Mouse (Mus musculus) forebrain, postnatal 0 days (tissue): ENCODE data around the gene Stc2. TPM values are rescaled to one million over a fixed set of nuclear protein-coding genes. Genes with fewer than 3 reads are reported as not detected.
A peak's percentile ranks its signal among the peaks of the same experiment; 100 is the strongest.

ENCODE experiments used
- ATAC-seq: fragments of 200-750 bp; cut with Nextera tagmentation; 2 replicates; pipeline ENCODE4 v1.8.0; 2017; ENCODE audit warnings: mild to moderate bottlenecking, moderate library complexity
- DNase-seq: peaks from one replicate; pipeline ENCODE4 v3.0.0-alpha.2; 2015
- H3K27ac ChIP-seq: fragments of 300-500 bp; sonication (generic); 2 replicates; pipeline ENCODE4 v1.5.1; 2014; ENCODE audit warnings: low read depth, mild to moderate bottlenecking, antibody characterized with exemption, low read length, moderate library complexity, mixed read lengths
- H3K27me3 ChIP-seq: fragments of 300-500 bp; sonication (generic); 2 replicates; pipeline ENCODE4 v1.6.1; 2014; ENCODE audit warnings: mild to moderate bottlenecking, low read length, mixed read lengths; ENCODE audit not compliant: insufficient read depth
- H3K36me3 ChIP-seq: fragments of 300-500 bp; sonication (generic); 2 replicates; pipeline ENCODE4 v1.6.1; 2014; ENCODE audit warnings: mild to moderate bottlenecking, moderate library complexity; ENCODE audit not compliant: insufficient read depth
- H3K4me1 ChIP-seq: fragments of 300-500 bp; sonication (generic); 2 replicates; pipeline ENCODE4 v1.6.1; 2014; ENCODE audit warnings: antibody characterized with exemption; ENCODE audit not compliant: insufficient read depth
- H3K4me2 ChIP-seq: fragments of 300-500 bp; sonication (generic); 2 replicates; pipeline ENCODE4 v1.6.1; 2014; ENCODE audit warnings: low read depth, mild to moderate bottlenecking, moderate library complexity
- H3K4me3 ChIP-seq: fragments of 300-500 bp; sonication (generic); 2 replicates; pipeline ENCODE4 v1.5.1; 2014; ENCODE audit warnings: low read depth, low read length, mixed read lengths
- H3K9ac ChIP-seq: fragments of 300-500 bp; sonication (generic); 2 replicates; pipeline ENCODE4 v1.6.1; 2014; ENCODE audit warnings: mild to moderate bottlenecking
- H3K9me3 ChIP-seq: fragments of 300-500 bp; sonication (generic); 2 replicates; pipeline ENCODE4 v1.6.1; 2016; ENCODE audit warnings: low read length
- CTCF ChIP-seq: sonication (generic); IDR thresholded peaks from 2 replicates; pipeline ENCODE4 v1.5.1; 2016; ENCODE audit warnings: antibody characterized with exemption, control low read depth, low read depth
- WGBS: fragments of 180-500 bp; shearing (Covaris S2); extraction: QIAGEN DNeasy Blood & Tissue Kit; methylation state at CpG from one replicate; pipeline ENCODE4 v1.1.7; 2014; 5-methylcytosine and 5-hydroxymethylcytosine counted together
- polyA plus RNA-seq: library from polyadenylated mRNA; unstranded; fragments of >200 nt; fragmentation: Nextera tagmentation; extraction: Ambion mirVana; gene quantifications from 2 replicates; pipeline ENCODE4 v1.2.1, GENCODE M21; 2015
- total RNA-seq: library from RNA; depleted of rRNA; stranded (reverse); fragments of >200 nt; gene quantifications from 2 replicates; pipeline ENCODE4 v1.2.3, GENCODE M21; 2014

Gene Stc2
- total and polyA plus RNA-seq, 2 experiments from 2014 or later, result 1.3 to 4.7 TPM

- ATAC-seq, result no peak
- peaks cover 15% of the 10 kb centered on the region for H3K27me3 ChIP-seq
These were observed 2.3 kb upstream of the Stc2 start for GRCm38 (mm10) chr11:31372206-31372605.

GRCm38 (mm10) chr11:31371256-31371838, 1.5 kb upstream of the Stc2 start:
- no peaks in the 10 kb centered on the region for H3K9me3 ChIP-seq
- H3K4me2 ChIP-seq, result peak overlapping the region; percentile 98
- H3K9ac ChIP-seq, result 0 out of 2 replicates have a peak overlapping the region, but pooled peaks have one; percentile 10
- DNase-seq, result no peak
- H3K4me3 ChIP-seq, result peak overlapping the region; percentile 52
- ATAC-seq, result no peak
- 4% methylated on average over 39 of the region's 39 CpGs for WGBS
- TF ChIP-seq CTCF, result no peak
- H3K27me3 ChIP-seq, result peaks cover 15% of the 10 kb centered on the region
- H3K27ac ChIP-seq, result no peak overlapping the region
- H3K36me3 ChIP-seq, result no peaks in the 10 kb centered on the region
- H3K4me1 ChIP-seq, result peaks cover 4% of the 10 kb centered on the region; the same call in 1 of the 2 replicates

More at GRCm38 (mm10) chr11:31372206-31372605, 2.3 kb upstream of the Stc2 start:
- H3K27ac ChIP-seq, result no peak overlapping the region
- H3K4me3 ChIP-seq, result no peak overlapping the region
- H3K9me3 ChIP-seq, result no peaks in the 10 kb centered on the region
- no peak overlapping the region for H3K9ac ChIP-seq
- 77% methylated on average over 4 of the region's 4 CpGs for WGBS
- no peak overlapping the region for H3K4me2 ChIP-seq
- no peaks in the 10 kb centered on the region for H3K36me3 ChIP-seq
- H3K4me1 ChIP-seq, result peaks cover 4% of the 10 kb centered on the region; the same call in 1 of the 2 replicates
- no peak for DNase-seq
- TF ChIP-seq CTCF, result no peak

DNA sequence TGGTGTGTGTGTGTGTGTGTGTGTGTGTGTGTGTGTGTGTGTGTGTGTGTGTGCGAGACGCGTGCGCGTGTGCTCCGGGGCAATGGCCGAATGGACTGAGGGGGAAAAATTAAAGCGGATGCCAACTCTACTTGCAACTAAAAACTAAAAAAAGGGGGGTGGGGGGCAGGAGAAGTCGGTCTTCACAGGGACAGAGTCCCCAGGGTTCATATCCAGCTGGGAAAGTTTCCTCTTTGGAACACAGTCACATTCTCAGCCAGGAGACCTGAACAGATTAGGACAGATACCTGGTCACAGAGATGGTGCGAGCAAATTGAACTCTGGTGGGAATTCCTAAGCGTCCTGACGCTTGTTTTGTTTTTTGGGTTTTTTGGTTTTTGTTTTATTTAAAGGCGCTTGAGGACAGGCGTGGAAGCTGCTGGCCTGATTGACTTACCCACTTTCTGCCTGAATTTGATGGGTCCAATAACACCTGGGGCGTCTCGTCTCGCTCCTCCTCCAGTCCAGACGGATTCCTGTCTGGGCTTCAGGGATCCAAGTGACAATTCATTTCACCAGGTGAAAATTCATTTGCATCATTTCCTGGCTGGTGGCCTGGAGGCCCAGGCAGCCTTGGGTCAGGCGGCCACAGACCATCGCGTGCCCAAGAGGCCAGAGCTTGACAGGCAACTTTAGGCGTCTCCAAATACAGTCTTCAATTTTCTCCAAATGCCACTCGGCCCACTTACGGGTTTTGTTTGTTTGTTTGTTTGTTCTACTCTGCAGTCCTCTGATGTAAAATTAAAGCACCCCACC, 759 bp upstream of the Stc2 start:
- Histone ChIP-seq H3K4me1 (peaks cover 4% of the 10 kb centered on the region; the same call in 1 of the 2 replicates), H3K27me3 (peaks cover 15% of the 10 kb centered on the region), H3K36me3 (no peaks in the 10 kb centered on the region), H3K9ac (0 out of 2 replicates have a peak overlapping the region, but pooled peaks have one; percentile 10), H3K27ac (no peak overlapping the region), H3K4me2 (peak overlapping the region; percentile 98), H3K4me3 (peak overlapping the region; percentile 52), H3K9me3 (no peaks in the 10 kb centered on the region)
- ATAC-seq (no peak), DNase-seq (no peak)
- 1% methylated on average over 23 of the region's 24 CpGs for WGBS
- no peak for TF ChIP-seq CTCF

DNA sequence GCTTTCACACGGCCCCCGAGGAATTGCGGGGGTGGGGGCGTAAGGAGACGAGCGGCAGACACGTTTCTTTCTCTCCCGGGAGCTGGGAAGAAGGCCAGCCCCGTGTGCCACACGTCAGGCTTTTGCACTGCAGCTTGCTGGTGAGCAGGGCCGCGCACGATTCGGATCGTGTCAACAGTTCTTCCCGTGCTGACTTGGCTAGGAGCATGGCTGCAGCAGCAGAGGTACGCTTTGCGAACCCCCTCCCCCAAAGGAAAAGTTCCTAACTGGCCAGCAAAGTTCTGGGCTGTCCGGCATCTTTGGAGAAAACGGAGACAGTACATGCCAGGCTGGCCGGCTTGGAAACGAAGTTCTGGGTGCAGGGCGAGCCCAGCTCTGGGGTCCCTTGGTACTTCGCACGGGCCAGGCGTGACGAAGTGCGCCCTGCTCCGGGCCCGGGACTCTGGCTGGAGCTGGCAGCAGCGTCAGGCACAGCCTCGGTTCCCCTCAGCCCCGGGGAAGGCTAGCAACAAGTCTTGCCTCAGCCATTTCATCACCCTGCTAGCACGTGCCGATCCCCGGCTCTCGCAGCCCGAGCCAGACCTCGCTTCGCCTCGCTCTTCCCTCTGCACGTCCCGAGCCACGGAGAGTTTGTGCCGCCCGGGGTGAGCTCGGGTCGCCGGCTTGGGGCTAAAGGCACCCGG, 768 bp downstream of the Stc2 start:
- Histone ChIP-seq H3K4me1 (peaks cover 4% of the 10 kb centered on the region; the same call in 1 of the 2 replicates), H3K9ac (peak overlapping the region; percentile 56), H3K27me3 (peaks cover 15% of the 10 kb centered on the region), H3K27ac (no peak overlapping the region), H3K9me3 (no peaks in the 10 kb centered on the region), H3K4me2 (peak overlapping the region; percentile 98), H3K36me3 (no peaks in the 10 kb centered on the region), H3K4me3 (peak overlapping the region; percentile 52)
- DNase-seq, result peak; percentile 64
- TF ChIP-seq CTCF, result no peak
- 1% methylated on average over 50 of the region's 50 CpGs for WGBS
- ATAC-seq, result peak; percentile 73

DNA sequence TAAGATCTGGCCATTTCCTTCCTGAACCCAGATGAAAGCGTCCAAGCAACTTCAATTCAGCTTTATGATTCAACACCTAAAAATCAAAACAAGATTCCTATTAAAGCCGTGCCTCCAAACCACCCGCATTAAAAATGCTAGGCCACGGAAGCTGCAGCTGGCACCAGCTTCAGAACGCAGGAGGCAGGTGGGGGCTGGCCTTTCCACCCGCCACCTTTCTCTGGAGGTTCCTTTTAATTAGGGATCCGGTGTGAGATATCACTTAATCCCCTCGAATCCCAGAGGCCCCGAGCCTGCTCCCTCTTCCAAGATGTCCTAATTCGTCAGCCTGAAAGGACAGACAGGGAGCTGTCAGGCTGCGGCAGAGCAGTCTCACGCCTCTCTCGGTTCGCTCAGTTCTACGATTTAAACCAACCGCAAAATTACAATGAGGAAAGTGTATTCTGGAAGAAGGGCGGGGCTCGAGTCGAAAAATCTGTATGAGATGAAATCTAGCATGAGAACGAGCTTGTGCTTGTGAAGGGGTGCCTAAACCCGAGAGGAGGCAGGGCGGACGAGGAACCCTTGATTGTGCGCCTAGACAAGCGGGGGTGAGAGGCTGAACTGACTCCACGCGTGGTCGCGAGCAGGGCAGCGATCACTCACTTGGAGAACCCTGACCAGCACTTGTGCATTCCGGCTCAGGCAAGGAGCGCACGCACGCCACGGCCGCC, 1.5 kb downstream of the Stc2 start:
- no peaks in the 10 kb centered on the region for H3K36me3 ChIP-seq
- DNase-seq (peak; percentile 36), ATAC-seq (no peak; the same call in 1 of the 2 replicates)
- H3K27ac ChIP-seq, result no peak overlapping the region
- 2% methylated on average over 36 of the region's 36 CpGs for WGBS
- no peak for TF ChIP-seq CTCF
- H3K4me2 ChIP-seq, result peak overlapping the region; percentile 98
- peaks cover 4% of the 10 kb centered on the region; the same call in 1 of the 2 replicates for H3K4me1 ChIP-seq
- peak overlapping the region; percentile 52 for H3K4me3 ChIP-seq
- H3K27me3 ChIP-seq, result peaks cover 15% of the 10 kb centered on the region
- peak overlapping the region; percentile 56 for H3K9ac ChIP-seq
- H3K9me3 ChIP-seq, result no peaks in the 10 kb centered on the region

DNA sequence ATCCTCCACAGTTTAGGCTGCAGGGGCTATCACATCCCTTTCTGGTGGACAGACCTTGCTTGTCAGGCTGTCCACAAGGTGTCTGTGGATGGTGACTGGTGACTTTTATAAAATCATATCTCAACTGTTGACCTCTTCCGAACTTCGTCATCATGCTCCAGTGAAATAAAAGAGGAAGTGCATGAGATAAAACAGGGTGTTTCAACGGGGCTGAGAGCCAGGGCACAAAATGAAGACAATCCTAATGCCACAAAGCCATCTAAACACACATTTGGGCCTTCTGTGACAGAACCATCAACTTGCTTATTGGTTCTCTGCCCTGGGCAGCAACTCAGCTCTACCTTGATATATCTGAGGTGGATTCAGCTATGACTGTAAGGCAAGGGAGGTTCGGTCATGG, 3.0 kb downstream of the Stc2 start:
- H3K27ac ChIP-seq, result no peak overlapping the region
- H3K36me3 ChIP-seq, result no peaks in the 10 kb centered on the region
- no peak overlapping the region for H3K4me3 ChIP-seq
- DNase-seq (no peak), ATAC-seq (no peak)
- no peak for TF ChIP-seq CTCF
- H3K9me3 ChIP-seq, result no peaks in the 10 kb centered on the region
- no peak overlapping the region for H3K4me2 ChIP-seq
- H3K27me3 ChIP-seq, result peaks cover 14% of the 10 kb centered on the region
- WGBS, result 95% methylated on average over 4 of the region's 4 CpGs
- H3K9ac ChIP-seq, result no peak overlapping the region
- peaks cover 4% of the 10 kb centered on the region; the same call in 1 of the 2 replicates for H3K4me1 ChIP-seq
